Mouse (Mus musculus) hindbrain, embryonic 10.5 days (tissue): ENCODE results near the gene Nudt22. TPM values are rescaled to one million over a fixed set of nuclear protein-coding genes. Genes with fewer than 3 reads are reported as not detected.

Experiments used
- DNase-seq: peaks from one replicate; pipeline ENCODE4 v3.0.0-alpha.2; 2017; ENCODE audit warnings: low spot score
- H3K27ac ChIP-seq: fragments of 300-500 bp; sonication (generic); 2 replicates; pipeline ENCODE4 v1.5.1; 2016; ENCODE audit warnings: mild to moderate bottlenecking, moderate library complexity
- H3K27me3 ChIP-seq: fragments of 300-500 bp; sonication (generic); 2 replicates; pipeline ENCODE4 v1.6.1; 2016; ENCODE audit warnings: mild to moderate bottlenecking; ENCODE audit not compliant: poor library complexity, insufficient read depth, severe bottlenecking
- H3K36me3 ChIP-seq: fragments of 300-500 bp; sonication (generic); 2 replicates; pipeline ENCODE4 v1.6.1; 2016; ENCODE audit warnings: mild to moderate bottlenecking, moderate library complexity
- H3K4me1 ChIP-seq: fragments of 300-500 bp; sonication (generic); replicated peaks from 2 replicates; pipeline ENCODE4 v1.6.1; 2016; ENCODE audit warnings: mild to moderate bottlenecking
- H3K4me3 ChIP-seq: fragments of 300-500 bp; sonication (generic); 2 replicates; pipeline ENCODE4 v1.5.1; 2016; ENCODE audit warnings: mild to moderate bottlenecking, moderate library complexity
- H3K9me3 ChIP-seq: fragments of 300-500 bp; sonication (generic); 2 replicates; pipeline ENCODE4 v1.6.1; 2016; ENCODE audit warnings: mild to moderate bottlenecking, moderate library complexity
- WGBS: fragments of 180-500 bp; shearing (Covaris S2); methylation state at CpG from one replicate; pipeline ENCODE4 v1.1.7; 2016; 5-methylcytosine and 5-hydroxymethylcytosine counted together
- polyA plus RNA-seq: library from polyadenylated mRNA; unstranded; fragments of >200 nt; fragmentation: Nextera tagmentation; extraction: Ambion mirVana; gene quantifications from 2 replicates; pipeline ENCODE4 v1.2.1, GENCODE M21; 2016

The Nudt22 gene
- polyA plus RNA-seq, 1 experiment from 2014 or later = 23.2 TPM

DNA sequence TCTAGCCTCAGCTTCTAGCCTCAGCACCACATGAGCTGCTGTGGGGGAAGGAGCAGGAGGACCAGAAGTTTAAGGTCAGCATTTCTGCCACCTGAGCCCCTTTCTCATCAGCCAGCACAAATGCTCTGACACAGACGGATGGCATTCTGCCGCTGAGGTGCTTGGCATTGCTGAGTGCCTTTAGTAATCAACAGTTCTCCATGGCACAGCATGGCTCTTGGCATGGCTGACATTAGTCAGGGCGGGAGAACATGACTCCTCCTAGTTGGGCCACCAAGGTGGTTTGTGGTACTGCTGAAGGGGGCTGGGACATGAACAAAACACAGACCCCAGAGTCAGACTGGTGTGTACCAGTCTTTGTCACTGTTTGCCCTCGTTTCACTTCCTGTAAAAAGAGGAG lies 47.7 kb downstream of the Nudt22 start:
- Histone ChIP-seq H3K36me3 (peaks cover 21% of the 10 kb centered on the region), H3K4me1 (peaks cover 26% of the 10 kb centered on the region), H3K27ac (no peak overlapping the region), H3K4me3 (no peak overlapping the region), H3K27me3 (no peaks in the 10 kb centered on the region), H3K9me3 (no peaks in the 10 kb centered on the region)
- no peak for DNase-seq
- 82% methylated on average over 4 of the region's 4 CpGs for WGBS

DNA sequence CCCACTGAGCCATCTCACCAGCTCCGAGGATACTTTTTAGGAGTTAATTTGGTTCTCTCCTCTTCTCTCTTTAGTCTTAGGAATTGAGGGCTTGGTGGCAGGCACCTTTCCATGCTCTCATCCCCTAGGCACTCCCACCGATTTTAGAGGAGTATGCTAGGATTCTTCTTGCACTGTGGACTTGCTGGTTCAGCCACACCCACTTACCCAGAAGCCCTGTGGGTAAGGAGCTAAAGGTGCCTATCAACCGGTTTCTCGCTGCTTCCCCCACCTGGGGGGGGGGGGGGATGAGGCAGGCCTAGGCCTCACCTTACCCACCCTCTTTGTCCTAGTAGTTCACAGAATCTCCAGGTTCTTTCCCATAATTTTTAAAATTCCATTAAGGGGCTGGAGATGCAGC lies 48.2 kb downstream of the Nudt22 start:
- H3K27me3 ChIP-seq = no peaks in the 10 kb centered on the region
- H3K27ac ChIP-seq = no peak overlapping the region
- H3K4me3 ChIP-seq = no peak overlapping the region
- H3K9me3 ChIP-seq = no peaks in the 10 kb centered on the region
- H3K4me1 ChIP-seq = peaks cover 26% of the 10 kb centered on the region
- no peak for DNase-seq
- 63% methylated on average over 4 of the region's 4 CpGs for WGBS
- H3K36me3 ChIP-seq = peaks cover 21% of the 10 kb centered on the region

DNA sequence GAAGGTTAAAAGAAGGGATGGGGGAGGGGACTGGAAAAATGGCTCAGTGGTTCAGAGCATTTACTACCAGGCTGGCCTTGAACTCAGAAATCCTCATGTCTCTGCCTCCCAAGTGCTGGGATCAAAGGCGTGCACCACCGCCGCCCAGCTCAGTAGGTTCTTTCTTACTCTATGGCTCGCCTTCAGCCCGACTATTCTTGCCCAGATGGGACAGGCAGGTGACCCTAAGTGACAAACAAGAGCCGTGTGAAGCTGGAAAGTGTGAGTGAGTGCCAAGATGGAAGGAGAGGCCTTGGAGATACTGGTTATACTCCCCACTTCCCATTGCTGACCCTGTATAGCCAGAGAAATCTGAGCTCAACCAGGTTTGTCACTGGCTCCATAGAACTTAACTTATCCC lies 52.2 kb downstream of the Nudt22 start:
- WGBS = 93% methylated on average over 6 of the region's 6 CpGs
- H3K36me3 ChIP-seq = peaks cover 21% of the 10 kb centered on the region
- H3K9me3 ChIP-seq = no peaks in the 10 kb centered on the region
- peaks cover 35% of the 10 kb centered on the region for H3K4me1 ChIP-seq
- no peak for DNase-seq
- no peak overlapping the region for H3K4me3 ChIP-seq
- no peak overlapping the region for H3K27ac ChIP-seq
- peaks cover 5% of the 10 kb centered on the region; the same call in 1 of the 2 replicates for H3K27me3 ChIP-seq

Other genes with a start within 250 kb of the Nudt22 start
- 6.2 and 7.7 TPM in 2 replicates for gene Rps6ka4, start 155.5 kb downstream of the Nudt22 start, polyA plus RNA-seq
- gene Ccdc88b, start 137.9 kb downstream of the Nudt22 start, polyA plus RNA-seq = 0.37 and 1.2 TPM in 2 replicates
- gene Trmt112, start 86.4 kb downstream of the Nudt22 start, polyA plus RNA-seq = 148 and 157 TPM in 2 replicates
- 155 and 196 TPM in 2 replicates for gene Prdx5, start 86.0 kb downstream of the Nudt22 start, polyA plus RNA-seq
- 8.4 and 12.0 TPM in 2 replicates for gene Esrra, start 74.3 kb downstream of the Nudt22 start, polyA plus RNA-seq
- 0.46 TPM in 1 of 2 replicates, not detected in the other for gene Catsperz, start 70.7 kb downstream of the Nudt22 start, polyA plus RNA-seq
- gene Kcnk4, start 61.6 kb downstream of the Nudt22 start, polyA plus RNA-seq = not detected in 2 replicates
- gene Bad, start 54.3 kb downstream of the Nudt22 start, polyA plus RNA-seq = 63.1 and 75.5 TPM in 2 replicates
- gene Gpr137, start 53.6 kb downstream of the Nudt22 start, polyA plus RNA-seq = 31.2 and 40.9 TPM in 2 replicates
- 157 and 186 TPM in 2 replicates for gene Ppp1r14b, start 21.1 kb downstream of the Nudt22 start, polyA plus RNA-seq
- 22.3 and 28.3 TPM in 2 replicates for gene Plcb3, start 19.6 kb downstream of the Nudt22 start, polyA plus RNA-seq
- 119 and 121 TPM in 2 replicates for gene Fkbp2, start 15.6 kb downstream of the Nudt22 start, polyA plus RNA-seq
- 35.6 and 36.2 TPM in 2 replicates for gene Vegfb, start 8.5 kb downstream of the Nudt22 start, polyA plus RNA-seq
- 18.7 and 23.3 TPM in 2 replicates for gene Dnajc4, start 3.5 kb downstream of the Nudt22 start, polyA plus RNA-seq
- gene Trpt1, start within 50 bp of the Nudt22 start, polyA plus RNA-seq = 9.9 and 13.5 TPM in 2 replicates
- gene Fermt3, start 23.4 kb upstream of the Nudt22 start, polyA plus RNA-seq = 8.7 and 10.1 TPM in 2 replicates
- 372 and 451 TPM in 2 replicates for gene Stip1, start 43.9 kb upstream of the Nudt22 start, polyA plus RNA-seq
- gene Macrod1, start 60.7 kb upstream of the Nudt22 start, polyA plus RNA-seq = 2.9 and 3.4 TPM in 2 replicates
- gene Flrt1, start 109.6 kb upstream of the Nudt22 start, polyA plus RNA-seq = 3.1 and 4.0 TPM in 2 replicates
- 273 and 309 TPM in 2 replicates for gene Otub1, start 210.2 kb upstream of the Nudt22 start, polyA plus RNA-seq
- 914 and 944 TPM in 2 replicates for gene Cox8a, start 221.5 kb upstream of the Nudt22 start, polyA plus RNA-seq
- gene Naa40, start 245.1 kb upstream of the Nudt22 start, polyA plus RNA-seq = 89.8 and 96.5 TPM in 2 replicates